Mouse (Mus musculus) olfactory bulb, adult 2 months (tissue): ENCODE measurements around the gene Adssl1.

Experiments
- CTCF ChIP-seq: fragments of 200-500 bp; IDR thresholded peaks from 2 replicates; pipeline ENCODE4 v1.5.1; 2012; ENCODE audit warnings: low read depth, mild to moderate bottlenecking, low read length, moderate library complexity; ENCODE audit not compliant: insufficient read depth
- POLR2A ChIP-seq: fragments of 200-500 bp; IDR thresholded peaks from 2 replicates; pipeline ENCODE4 v1.6.1; 2012; ENCODE audit warnings: mild to moderate bottlenecking, low read depth, low read length, moderate library complexity; ENCODE audit not compliant: insufficient read depth

DNA sequence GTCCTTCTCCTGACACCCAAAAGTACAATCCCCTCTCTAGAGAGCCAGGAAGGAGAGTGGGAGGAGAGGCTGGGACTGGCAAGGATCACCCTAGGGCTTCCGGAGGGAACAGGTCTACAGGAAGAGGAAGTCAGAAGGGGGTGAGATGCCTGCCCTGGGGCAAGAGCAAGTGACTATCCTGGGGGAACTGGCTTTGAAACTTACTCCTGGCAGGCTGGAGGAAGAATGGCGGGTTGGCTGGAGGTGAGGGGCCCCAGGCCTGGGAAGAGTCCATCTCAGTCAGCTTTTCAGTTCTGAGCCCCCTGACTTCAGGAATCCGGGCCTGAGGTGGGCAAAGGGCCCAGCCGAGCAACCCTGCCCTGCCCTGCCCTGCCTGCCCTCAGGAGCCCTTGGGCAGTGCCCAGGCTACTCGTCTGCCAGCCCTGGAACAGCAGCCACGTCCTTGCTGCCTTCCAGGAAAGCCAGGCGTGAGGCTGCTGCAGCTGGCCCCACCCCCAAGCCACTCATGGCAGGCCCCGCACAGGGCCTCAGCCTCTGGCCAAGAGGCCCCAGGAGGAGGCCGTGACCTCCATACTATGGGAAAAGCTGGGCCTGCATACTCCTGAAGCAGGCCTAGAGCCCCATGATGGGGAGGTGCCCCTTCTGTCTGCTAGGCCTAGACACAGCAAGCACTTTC lies 51.0 kb downstream of the Adssl1 start:
- TF ChIP-seq POLR2A (no peak), CTCF (no peak)
